Mouse (Mus musculus) layer of hippocampus, adult 11-12 months (tissue): Measurements from ENCODE around the gene Rcl1.

Experiments
- DNase-seq: peaks from one replicate; pipeline ENCODE4 v3.0.0; 2022; ENCODE audit warnings: low spot score

Rcl1 gene

DNA sequence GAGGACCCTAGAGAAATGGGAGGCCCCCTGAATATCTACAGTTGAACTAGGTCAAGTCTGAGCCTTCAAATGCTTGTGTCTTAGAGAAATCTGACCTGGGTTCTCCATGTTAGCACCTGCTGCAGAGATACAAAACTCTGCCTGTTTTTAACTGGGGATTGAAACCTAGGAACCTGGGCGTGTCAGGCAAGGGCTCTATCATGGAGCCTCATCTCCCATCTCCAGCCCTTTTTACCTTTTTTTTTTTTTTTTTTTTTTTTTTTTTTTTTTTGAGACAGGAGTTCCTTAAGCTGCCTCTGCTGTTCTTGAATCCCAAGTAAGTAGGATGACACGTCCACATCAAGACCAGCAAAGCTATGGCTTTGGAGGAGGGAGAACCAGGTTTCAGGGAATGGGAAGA is 50.3 kb downstream of the Rcl1 start:
- DNase-seq = no peak

- no peak for DNase-seq
These were observed 54.4 kb downstream of the Rcl1 start for GRCm38 (mm10) chr19:29155552-29155951.

GRCm38 (mm10) chr19:29156417-29156816 is 55.2 kb downstream of the Rcl1 start:
- no peak for DNase-seq

GRCm38 (mm10) chr19:29157678-29158466 is 56.7 kb downstream of the Rcl1 start:
- DNase-seq = no peak

GRCm38 (mm10) chr19:29158486-29158885 is 57.3 kb downstream of the Rcl1 start:
- DNase-seq = no peak

GRCm38 (mm10) chr19:29163817-29164527 is 62.8 kb downstream of the Rcl1 start:
- DNase-seq = no peak

GRCm38 (mm10) chr19:29164528-29165166 is 63.5 kb downstream of the Rcl1 start:
- DNase-seq = no peak

- no peak for DNase-seq
These were observed 66.8 kb downstream of the Rcl1 start for GRCm38 (mm10) chr19:29167938-29168337.

GRCm38 (mm10) chr19:29180336-29180735 is 79.2 kb downstream of the Rcl1 start:
- no peak for DNase-seq

GRCm38 (mm10) chr19:29182166-29182565 is 81.0 kb downstream of the Rcl1 start:
- DNase-seq = no peak

DNA sequence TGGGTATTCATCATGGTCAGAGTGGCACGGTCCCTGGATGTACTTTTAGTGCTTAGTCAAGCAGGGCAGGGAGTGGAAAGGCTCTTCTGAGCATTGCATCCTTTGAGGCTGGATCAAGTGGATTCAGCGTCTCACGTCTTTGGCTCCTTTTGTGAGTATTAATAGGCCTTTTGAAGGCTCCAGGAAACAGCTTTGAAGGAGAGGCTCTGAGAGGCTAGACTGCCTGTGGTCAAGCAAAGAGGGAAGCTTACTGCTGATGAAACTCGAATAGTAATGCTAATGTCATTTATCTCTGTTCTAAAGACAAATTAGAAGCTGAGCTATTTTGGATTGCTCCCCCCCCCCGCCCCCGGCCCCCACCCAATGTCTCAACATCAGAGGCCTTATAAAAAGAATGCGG is 83.9 kb downstream of the Rcl1 start:
- DNase-seq = no peak

DNA sequence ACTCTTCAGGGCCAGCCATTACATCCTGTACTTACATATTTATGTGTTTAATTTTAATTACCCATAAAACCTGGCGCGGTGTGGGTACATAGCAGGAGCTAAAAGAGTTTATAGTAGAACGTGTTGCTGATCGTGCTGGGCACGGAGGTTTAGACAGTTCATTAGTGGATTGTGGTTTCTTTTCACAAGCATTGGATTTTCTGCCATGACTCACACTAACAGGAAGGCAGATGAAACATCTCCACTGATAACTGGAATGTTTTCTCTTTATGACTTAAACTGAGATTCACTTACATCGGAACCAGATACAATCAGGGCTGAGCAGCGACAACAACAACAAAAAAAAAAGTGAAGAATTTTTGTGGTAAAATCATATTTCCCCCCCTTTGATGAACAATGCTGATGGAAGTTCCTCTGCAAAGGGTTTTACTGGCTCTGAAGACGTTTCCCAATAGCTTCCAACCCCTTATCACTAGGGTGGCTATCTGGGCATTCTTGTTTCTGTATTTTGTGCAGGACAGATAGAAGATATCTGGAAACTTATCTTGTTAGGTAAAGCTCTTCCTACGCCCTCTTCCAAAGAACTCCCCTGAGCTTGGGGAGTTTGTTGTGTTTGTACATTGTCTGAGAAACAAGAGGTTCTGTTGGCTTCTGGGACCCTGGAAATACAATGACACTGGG is 84.5 kb downstream of the Rcl1 start:
- DNase-seq = no peak

DNA sequence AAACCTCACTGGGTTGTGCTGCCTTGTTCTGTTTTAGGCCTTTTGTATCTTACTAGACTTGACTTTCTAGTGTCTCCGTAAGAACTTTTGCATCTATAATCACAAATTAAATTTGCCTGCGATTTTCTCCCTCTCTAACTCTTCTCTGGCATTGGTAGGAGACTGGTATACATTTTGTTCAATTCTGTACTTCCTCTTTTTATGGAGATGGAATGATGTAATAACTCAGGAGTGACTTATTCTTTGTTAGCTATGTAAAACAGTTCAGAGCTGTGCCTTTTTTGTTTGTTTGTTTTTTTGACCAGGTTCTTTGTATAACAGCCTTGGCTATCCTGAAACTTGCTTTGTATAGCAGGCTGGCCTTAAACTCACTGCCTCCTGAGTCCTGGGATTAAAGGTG is 87.7 kb downstream of the Rcl1 start:
- DNase-seq = no peak
